Mouse (Mus musculus): ENCODE data around the gene Tcp11l2.
A peak's percentile ranks its signal among the peaks of the same experiment; 100 is the strongest.

The Tcp11l2 gene

GRCm38 (mm10) chr10:84598172-84598571 is 21.7 kb downstream of the Tcp11l2 start:
- no peak for DNase-seq (ENCODE audit: low read depth, low spot score)

DNA sequence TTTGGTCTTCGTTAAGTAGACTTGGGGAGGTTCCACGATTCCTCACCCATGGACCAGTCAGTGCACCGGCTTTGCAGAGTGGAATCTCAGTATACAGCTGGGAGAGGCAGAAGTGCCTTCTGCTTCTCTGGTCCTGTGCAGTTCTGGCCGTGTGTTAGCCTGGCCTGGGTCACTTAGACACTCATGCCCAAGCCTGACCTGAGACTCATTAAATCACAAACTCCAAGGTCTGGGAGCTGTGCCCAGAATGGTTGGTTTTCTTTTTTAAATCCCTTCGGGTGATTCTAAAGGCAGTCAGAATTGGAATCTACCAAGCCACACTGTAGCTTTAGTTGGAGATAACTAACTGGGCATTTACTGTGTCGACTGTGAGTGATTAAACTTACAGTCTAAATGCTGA is 23.7 kb downstream of the Tcp11l2 start:
- DNase-seq (ENCODE audit: low read depth, low spot score), result no peak

DNA sequence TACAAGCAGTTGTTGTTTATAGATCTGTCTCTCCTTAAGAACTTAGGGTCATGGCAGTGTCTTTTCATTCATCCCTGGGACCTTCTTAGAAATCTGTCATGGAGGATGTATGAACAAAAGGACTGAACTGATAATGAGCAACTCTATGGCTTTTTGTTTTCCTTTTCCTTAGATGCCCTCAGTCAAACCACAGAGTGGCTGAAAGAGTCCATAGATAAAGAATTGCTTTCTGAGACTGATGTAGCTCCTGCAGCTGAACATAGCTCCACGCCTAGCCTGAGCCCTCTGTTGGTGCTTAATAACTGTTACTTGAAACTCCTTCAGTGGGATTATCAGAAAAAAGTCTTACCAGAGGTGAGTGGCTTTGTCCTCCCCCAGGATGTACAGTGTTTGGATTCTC is 27.9 kb downstream of the Tcp11l2 start:
- no peak for DNase-seq (ENCODE audit: low read depth, low spot score)

DNA sequence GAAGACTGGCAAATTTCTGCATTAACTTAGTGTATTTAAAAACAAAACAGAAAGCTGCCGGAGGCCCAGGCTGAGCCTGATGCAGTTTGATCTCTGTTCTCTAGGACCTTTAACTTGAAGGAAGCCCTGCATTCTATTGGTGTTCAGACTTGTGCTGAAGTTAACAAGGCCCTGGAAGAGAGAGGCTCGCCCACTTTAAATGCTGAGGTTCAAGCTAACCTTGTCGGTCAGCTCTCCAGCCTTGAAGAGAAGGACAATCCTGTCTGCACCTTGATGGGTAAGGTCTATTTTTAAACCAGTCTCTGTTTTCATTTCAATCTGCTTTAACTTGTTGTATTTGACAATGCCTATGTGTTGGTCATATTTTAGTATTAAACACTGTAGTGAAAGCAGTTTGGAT is 31.9 kb downstream of the Tcp11l2 start:
- no peak for DNase-seq (ENCODE audit: low read depth, low spot score)

- no peak for DNase-seq (ENCODE audit: low read depth, low spot score)
Measured at GRCm38 (mm10) chr10:84610324-84610723, 33.9 kb downstream of the Tcp11l2 start.

DNA sequence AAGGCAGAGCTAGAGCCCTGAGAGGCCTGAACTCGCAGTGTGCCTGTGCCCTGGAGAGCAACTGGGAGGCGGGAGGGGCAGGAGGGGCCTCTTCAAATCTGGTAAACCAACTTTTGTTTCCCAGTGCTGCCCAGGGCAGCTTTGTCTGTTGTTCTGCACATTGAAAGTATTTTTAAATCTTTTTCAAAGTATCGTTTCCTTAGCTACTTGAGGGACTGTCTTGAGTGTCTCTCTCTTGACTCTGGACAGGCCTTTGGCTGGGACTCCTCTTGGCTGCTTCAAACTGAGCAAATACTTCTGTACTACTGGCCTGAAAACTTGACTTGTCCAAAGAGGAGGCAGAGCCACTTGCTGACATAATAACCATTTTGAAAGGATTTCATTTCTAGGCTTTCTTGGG is 34.4 kb downstream of the Tcp11l2 start:
- no peak for DNase-seq (ENCODE audit: low read depth, low spot score)

DNA sequence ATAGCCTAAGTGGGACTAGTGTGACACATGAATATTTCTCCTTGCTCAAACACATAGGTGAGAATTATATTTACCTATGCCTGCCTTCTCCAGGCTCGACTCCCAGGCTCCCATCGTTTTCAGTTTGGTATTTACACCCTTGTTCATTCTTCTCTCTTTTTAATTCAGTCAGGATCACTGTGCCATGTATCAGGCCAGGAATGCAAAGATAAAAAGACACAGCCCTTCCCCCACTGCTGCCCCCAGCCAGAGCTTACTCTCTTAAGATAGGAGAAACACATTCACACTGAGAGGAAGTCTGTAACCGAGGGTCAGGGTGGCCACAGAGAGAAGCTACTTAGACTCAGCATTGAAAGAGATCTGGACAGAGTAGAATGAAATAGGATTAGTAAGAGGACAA is 35.2 kb downstream of the Tcp11l2 start:
- no peak for DNase-seq (ENCODE audit: low read depth, low spot score)

- no peak for DNase-seq (ENCODE audit: low read depth, low spot score)
Measured at GRCm38 (mm10) chr10:84612281-84612680, 35.9 kb downstream of the Tcp11l2 start.

GRCm38 (mm10) chr10:84613366-84613765 is 36.9 kb downstream of the Tcp11l2 start:
- no peak for DNase-seq (ENCODE audit: low read depth, low spot score)

DNA sequence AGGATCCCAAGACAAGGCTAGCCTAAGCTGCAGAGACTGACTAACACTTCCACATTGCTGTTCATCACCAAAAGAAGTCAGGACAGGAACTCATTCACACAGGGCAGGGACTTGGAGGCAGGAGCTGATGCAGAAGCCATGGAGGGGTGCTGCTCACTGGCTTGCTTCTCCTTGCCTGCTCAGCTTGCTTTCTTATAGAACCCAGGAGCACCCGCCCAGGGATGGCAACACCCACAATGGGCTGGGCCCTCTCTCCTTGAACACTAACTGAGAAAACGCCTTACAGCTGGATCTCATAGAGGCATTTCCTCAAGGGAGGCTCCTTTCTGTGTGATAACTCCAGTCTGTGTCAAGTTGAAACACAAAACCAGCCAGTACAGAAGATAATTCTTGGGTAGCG is 38.6 kb downstream of the Tcp11l2 start:
- no peak for DNase-seq (ENCODE audit: low read depth, low spot score)

GRCm38 (mm10) chr10:84621826-84622790 is 45.7 kb downstream of the Tcp11l2 start, which contains the start of gene Polr3b:
Polr3b (plus strand) TSS chr10:84622292.
- DNase-seq (ENCODE audit: low read depth, low spot score), result peak; percentile 88

DNA sequence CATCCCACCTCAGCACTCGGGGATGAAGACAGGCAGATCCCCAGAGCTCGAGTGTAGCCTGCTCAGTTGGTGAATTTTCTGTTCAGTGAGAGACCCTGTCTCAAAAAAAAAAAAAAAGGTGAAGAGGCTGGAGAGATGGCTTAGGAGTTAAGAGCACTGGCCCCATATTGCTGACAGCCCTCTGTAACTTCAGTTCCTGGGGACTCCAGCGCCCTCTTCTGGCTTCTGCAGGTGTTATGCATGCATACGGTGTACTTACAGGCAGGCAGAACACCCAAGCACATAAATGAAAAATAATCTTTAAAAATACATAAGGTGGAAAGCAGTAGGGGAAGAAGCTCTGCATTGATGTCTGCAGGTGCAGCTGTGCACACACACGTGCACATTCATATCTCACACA is 54.8 kb downstream of the Tcp11l2 start:
- no peak for DNase-seq (ENCODE audit: low read depth, low spot score)

DNA sequence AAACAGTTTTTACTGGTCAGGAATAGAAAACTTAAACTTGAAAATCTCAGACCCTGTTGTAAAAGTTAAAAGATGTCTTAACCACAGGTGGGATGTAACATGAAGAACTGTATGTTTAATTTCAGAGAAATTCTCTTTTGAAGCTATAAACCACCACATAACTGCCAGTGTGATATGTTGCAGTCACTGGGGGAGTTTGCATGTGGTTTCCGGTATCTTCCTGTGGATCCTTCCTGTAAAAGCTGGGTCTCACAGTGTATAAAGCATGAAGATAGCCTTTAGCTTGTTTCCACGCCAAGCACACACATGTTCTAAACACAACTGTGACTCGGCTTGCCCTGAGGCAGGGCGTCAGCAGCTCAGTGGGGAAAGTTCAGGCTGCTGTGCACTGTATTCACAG is 55.6 kb downstream of the Tcp11l2 start:
- no peak for DNase-seq (ENCODE audit: low read depth, low spot score)

DNA sequence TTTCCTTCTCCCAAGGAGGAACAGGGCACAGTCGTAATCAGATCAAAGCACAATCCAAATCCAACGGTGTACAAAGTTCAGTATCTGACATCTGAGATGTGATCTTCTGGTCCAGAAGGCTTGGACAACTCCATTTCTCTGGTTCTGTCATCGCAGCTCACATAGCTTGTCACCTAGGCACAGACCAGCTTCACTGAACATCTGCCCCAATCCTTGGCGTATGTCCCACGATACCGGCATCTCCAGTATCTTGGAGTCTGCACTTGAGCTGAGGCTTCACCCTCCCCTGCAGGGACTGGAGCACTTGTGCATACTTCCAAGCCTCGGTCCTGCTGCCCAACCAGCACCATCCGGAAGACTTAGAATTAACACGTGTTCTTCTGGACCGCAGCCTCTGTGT is 60.2 kb downstream of the Tcp11l2 start:
- DNase-seq (ENCODE audit: low read depth, low spot score), result no peak

DNA sequence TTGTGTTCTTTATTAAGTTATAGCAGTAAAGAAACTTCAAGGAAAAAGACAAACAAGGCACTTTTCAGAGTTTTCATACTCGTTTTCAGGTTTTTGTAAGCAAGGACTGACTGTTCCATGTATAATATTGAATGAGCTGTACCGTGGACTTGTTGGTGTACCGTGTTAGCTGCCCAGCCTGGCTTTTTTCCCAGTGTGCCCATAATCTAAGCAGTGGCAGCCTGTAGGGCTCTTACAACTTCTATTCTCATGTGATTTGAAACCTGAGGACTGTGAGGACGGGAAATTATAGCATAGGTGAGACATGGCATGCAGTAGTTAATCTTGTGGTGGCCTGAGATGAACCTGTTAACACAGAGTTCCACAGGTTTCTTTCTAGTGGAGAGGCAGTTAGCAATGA is 62.0 kb downstream of the Tcp11l2 start:
- DNase-seq (ENCODE audit: low read depth, low spot score), result no peak

GRCm38 (mm10) chr10:84639525-84640287 is 63.3 kb downstream of the Tcp11l2 start:
- no peak for DNase-seq (ENCODE audit: low read depth, low spot score)

GRCm38 (mm10) chr10:84640861-84641260 is 64.4 kb downstream of the Tcp11l2 start:
- no peak for DNase-seq (ENCODE audit: low read depth, low spot score)

GRCm38 (mm10) chr10:84641576-84641975 is 65.2 kb downstream of the Tcp11l2 start:
- DNase-seq (ENCODE audit: low read depth, low spot score), result no peak

GRCm38 (mm10) chr10:84645940-84646339 is 69.5 kb downstream of the Tcp11l2 start:
- no peak for DNase-seq (ENCODE audit: low read depth, low spot score)

GRCm38 (mm10) chr10:84646506-84647102 is 70.2 kb downstream of the Tcp11l2 start:
- DNase-seq (ENCODE audit: low read depth, low spot score), result no peak

DNA sequence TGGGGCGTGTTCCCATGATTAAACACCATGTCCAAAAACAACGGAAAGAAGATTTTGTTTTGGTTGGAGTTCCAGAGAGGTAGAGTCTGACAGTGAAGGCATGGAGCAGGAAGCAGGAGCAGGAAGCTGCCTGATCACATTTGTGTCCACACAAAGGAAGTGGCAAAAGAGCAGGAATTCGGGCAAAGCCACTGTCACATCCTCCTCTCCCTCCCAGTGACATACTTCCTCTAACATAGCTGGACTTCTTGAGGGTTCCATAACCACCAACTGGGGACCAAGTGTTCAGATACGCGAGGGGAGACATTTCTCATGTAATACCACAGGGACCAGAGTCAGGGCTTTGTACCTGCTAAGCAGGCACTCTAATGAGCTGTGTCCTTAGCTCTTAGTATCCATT is 70.8 kb downstream of the Tcp11l2 start:
- no peak for DNase-seq (ENCODE audit: low read depth, low spot score)

DNA sequence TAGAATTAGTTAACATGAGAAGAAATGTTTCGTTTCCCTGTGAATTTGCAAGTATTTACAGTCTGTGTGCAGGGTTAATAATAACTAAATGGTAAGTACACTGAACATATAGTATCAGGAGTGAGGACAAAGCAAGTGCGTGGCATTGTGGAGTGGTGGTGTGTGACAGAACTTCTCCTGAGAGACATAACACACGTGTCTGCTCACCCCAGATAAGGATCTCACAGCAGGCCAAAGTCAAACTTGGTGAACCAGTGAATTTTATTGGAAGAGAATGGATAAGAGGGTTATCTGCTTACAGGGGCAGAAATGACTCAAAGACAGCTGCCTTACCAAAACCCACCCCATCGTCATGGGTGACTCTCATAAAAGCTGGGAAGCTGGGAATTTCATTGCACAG is 72.5 kb downstream of the Tcp11l2 start:
- DNase-seq (ENCODE audit: low read depth, low spot score), result no peak

Measured in embryo, embryonic 11.5 days (tissue).